Mouse (Mus musculus) kidney, adult 2 months (tissue): ENCODE data around the gene Tmem101. TPM values are rescaled to one million over a fixed set of nuclear protein-coding genes. Genes with fewer than 3 reads are reported as not detected.
A peak's percentile ranks its signal among the peaks of the same experiment; 100 is the strongest.

Source experiments
- DNase-seq: peaks from one replicate; pipeline ENCODE4 v3.0.0; 2021
- H3K27ac ChIP-seq: fragments of 200-500 bp; 2 replicates; pipeline ENCODE4 v1.5.1; 2012; ENCODE audit warnings: low read depth, low read length, control low read depth, inconsistent platforms; ENCODE audit not compliant: insufficient read depth
- H3K27me3 ChIP-seq: fragments of 200-500 bp; replicated peaks from 2 replicates; pipeline ENCODE4 v1.6.1; 2012; ENCODE audit warnings: mild to moderate bottlenecking, moderate library complexity, low read length, inconsistent platforms; ENCODE audit not compliant: control insufficient read depth, insufficient read depth
- H3K36me3 ChIP-seq: fragments of 200-500 bp; 2 replicates; pipeline ENCODE4 v1.6.1; 2012; ENCODE audit warnings: mild to moderate bottlenecking, moderate library complexity, low read length, inconsistent platforms; ENCODE audit not compliant: control insufficient read depth, insufficient read depth
- H3K4me1 ChIP-seq: fragments of 200-500 bp; 2 replicates; pipeline ENCODE4 v1.6.1; 2011; ENCODE audit warnings: low read length; ENCODE audit not compliant: control insufficient read depth, insufficient read depth
- H3K4me3 ChIP-seq: fragments of 200-500 bp; 2 replicates; pipeline ENCODE4 v1.5.1; 2011; ENCODE audit warnings: mild to moderate bottlenecking, low read depth, low read length, control low read depth; ENCODE audit not compliant: insufficient read depth
- CTCF ChIP-seq: fragments of 200-500 bp; conservative IDR thresholded peaks from 2 replicates; pipeline ENCODE4 v1.5.1; 2011; ENCODE audit warnings: low read depth, mild to moderate bottlenecking, control low read depth, low read length, moderate library complexity, mixed read lengths; ENCODE audit not compliant: insufficient read depth, insufficient read length
- POLR2A ChIP-seq: fragments of 200-500 bp; IDR thresholded peaks from one replicate; pipeline ENCODE4 v1.6.1; 2011; ENCODE audit warnings: low read depth, low read length, control low read depth
- WGBS: fragments of 180-500 bp; shearing (Covaris S2); methylation state at CpG from one replicate; pipeline ENCODE4 v1.1.7; 2018; 5-methylcytosine and 5-hydroxymethylcytosine counted together
- polyA plus RNA-seq: library from polyadenylated mRNA; depleted of rRNA; stranded (reverse); fragments of >200 nt; gene quantifications from 2 replicates; pipeline ENCODE4 v1.2.3, GENCODE M21; 2012

The Tmem101 gene
- polyA plus RNA-seq, 1 experiment, result 18.3 TPM

DNA sequence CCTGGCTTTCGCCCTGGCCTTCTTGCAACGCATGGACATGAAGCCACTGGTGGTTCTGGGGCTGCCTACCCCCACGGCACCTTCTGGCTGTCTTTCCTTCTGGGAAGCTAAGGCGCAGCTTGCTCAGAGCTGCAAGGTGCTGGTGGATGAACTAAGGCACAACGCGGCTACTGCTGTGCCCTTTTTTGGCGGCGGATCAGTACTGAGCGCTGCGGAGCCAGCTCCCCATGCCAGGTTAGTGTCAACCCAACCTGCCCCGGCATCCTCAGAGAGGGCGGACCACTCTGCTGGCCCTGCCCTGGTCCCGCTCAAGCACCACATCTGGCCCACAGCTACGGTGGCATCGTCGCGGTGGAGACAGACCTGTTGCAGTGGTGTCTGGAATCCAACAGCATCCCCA lies 9.7 kb downstream of the Tmem101 start:
- no peak overlapping the region for H3K4me3 ChIP-seq
- no peak overlapping the region for H3K27ac ChIP-seq
- TF ChIP-seq POLR2A (no peak), CTCF (no peak)
- 15% methylated on average over 17 of the region's 17 CpGs for WGBS
- H3K4me1 ChIP-seq, result 0 out of 2 replicates have a peak, but pooled peaks cover 5% of the 10 kb centered on the region
- H3K27me3 ChIP-seq, result no peaks in the 10 kb centered on the region; the same call in 1 of the 2 replicates
- no peak for DNase-seq
- H3K36me3 ChIP-seq, result no peaks in the 10 kb centered on the region

GRCm38 (mm10) chr11:102146005-102146404 lies 10.2 kb downstream of the Tmem101 start:
- Histone ChIP-seq H3K27ac (no peak overlapping the region), H3K4me1 (0 out of 2 replicates have a peak, but pooled peaks cover 5% of the 10 kb centered on the region), H3K27me3 (no peaks in the 10 kb centered on the region; the same call in 1 of the 2 replicates), H3K36me3 (no peaks in the 10 kb centered on the region), H3K4me3 (0 out of 2 replicates have a peak overlapping the region, but pooled peaks have one; percentile 5)
- 10% methylated on average over 16 of the region's 16 CpGs for WGBS
- peak; percentile 35 for DNase-seq
- no peak for TF ChIP-seq CTCF
- no peak for TF ChIP-seq POLR2A

DNA sequence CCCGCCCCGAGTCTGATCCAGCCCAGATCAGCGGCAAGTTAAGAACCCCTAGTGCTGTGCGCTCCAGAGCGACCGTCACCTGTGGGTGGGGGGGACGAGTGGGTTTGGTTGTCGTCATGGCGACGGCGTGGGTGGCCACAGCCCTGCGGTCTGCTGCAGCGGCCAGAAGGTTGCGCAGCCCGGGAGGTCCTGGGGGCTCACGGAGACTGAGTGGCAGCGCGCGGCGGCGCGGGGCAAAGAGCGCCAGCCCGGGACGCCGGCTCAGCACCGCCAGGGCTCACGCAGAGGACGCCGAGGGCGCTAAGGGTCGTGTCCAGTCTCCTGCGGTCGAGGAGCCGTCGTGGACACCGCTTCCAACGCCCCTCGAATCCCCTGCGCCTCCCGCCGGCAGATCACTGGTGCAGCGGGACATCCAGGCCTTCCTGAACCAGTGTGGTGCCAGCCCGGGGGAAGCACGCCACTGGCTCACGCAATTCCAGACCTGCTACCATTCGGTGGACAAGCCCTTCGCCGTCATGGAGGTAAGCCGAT lies 10.7 kb downstream of the Tmem101 start, which contains the start of gene Nags:
Gene Nags, plus strand, starts transcription at position 43 of the 531 bp plus-strand sequence.
- 0 out of 2 replicates have a peak, but pooled peaks cover 5% of the 10 kb centered on the region for H3K4me1 ChIP-seq
- 6% methylated on average over 49 of the region's 50 CpGs for WGBS
- no peak for TF ChIP-seq POLR2A
- no peak for TF ChIP-seq CTCF
- no peak within 1 kb of the TSS for H3K27ac ChIP-seq
- no peaks in the 10 kb centered on the region for H3K36me3 ChIP-seq
- no peaks in the 10 kb centered on the region; the same call in 1 of the 2 replicates for H3K27me3 ChIP-seq
- DNase-seq, result no peak
- H3K4me3 ChIP-seq, result peak within 1 kb of the TSS; percentile 5; the same call in 1 of the 2 replicates

DNA sequence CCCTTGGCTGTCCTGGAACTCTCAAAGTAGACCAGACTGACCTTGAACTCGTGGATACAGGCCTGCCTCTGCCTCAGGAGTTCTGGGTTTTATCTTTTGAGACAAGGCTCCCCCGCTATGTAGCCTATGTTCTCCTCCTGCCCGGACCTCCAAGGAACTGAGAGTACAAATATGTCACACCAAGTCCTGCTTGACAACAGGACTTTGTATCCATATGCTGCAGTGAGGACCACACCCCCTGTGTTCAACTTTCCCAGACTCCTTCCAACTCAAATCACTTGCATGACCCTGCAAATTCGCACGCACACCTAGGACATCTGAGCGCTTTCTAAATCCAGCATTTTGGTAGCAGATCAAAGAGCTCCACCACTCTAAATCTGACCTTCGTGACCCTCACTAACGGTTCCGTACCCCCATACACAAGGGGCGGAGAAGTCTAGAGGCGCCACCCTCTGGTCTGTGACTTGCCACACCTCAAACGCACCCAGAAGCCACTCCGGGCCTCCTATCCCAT lies 11.2 kb downstream of the Tmem101 start:
- WGBS, result 41% methylated on average over 13 of the region's 13 CpGs
- no peaks in the 10 kb centered on the region for H3K36me3 ChIP-seq
- H3K4me3 ChIP-seq, result no peak overlapping the region
- no peak for DNase-seq
- TF ChIP-seq POLR2A (no peak), CTCF (no peak)
- H3K27me3 ChIP-seq, result no peaks in the 10 kb centered on the region; the same call in 1 of the 2 replicates
- H3K27ac ChIP-seq, result no peak overlapping the region
- 0 out of 2 replicates have a peak, but pooled peaks cover 5% of the 10 kb centered on the region for H3K4me1 ChIP-seq

GRCm38 (mm10) chr11:102142355-102142754 lies 13.8 kb downstream of the Tmem101 start:
- no peak for TF ChIP-seq POLR2A
- no peak for TF ChIP-seq CTCF
- 47% methylated on average over 7 of the region's 7 CpGs for WGBS
- no peaks in the 10 kb centered on the region for H3K36me3 ChIP-seq
- peak; percentile 64 for DNase-seq
- no peaks in the 10 kb centered on the region; the same call in 1 of the 2 replicates for H3K27me3 ChIP-seq
- 0 out of 2 replicates have a peak, but pooled peaks cover 5% of the 10 kb centered on the region for H3K4me1 ChIP-seq
- no peak overlapping the region for H3K4me3 ChIP-seq
- H3K27ac ChIP-seq, result no peak overlapping the region

DNA sequence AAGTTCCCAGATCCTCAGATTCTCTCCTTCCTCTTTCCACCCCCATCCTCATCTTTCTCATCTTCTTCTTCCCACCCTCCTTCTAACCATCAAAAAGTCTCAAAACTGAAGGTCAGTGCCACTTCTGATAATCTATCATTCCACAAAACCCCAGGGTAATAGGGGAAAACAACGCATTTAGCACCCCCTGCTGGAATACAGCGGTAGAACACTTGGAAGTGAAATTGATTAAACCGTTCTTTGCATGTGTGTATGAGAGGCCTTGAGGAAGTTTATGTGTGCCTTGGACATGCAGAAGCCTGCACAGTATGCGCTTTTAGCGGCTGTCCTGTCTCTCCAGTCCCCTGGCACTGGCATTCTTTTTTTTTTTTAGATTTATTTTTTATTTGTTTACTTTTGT lies 15.7 kb downstream of the Tmem101 start:
- Histone ChIP-seq H3K36me3 (no peaks in the 10 kb centered on the region), H3K27me3 (no peaks in the 10 kb centered on the region; the same call in 1 of the 2 replicates), H3K27ac (no peak overlapping the region), H3K4me1 (no peaks in the 10 kb centered on the region), H3K4me3 (no peak overlapping the region)
- 2% methylated on average over 5 of the region's 5 CpGs for WGBS
- TF ChIP-seq CTCF, result peak; percentile 36
- no peak for TF ChIP-seq POLR2A
- peak; percentile 69 for DNase-seq

DNA sequence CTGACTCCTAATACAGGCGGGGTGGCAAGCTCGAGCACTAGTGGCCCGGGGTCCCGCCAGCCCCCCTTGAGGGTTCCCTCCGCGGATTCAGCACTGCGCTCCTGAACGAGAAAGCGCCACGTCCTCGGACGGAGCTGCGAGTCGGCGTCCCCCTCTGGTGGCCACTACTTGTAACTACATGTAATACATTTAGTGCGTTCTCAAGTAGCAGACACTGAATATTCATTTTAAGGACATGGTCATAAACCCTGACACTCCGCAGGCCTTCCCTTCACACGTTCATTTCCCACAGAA lies 17.8 kb downstream of the Tmem101 start:
- no peaks in the 10 kb centered on the region for H3K4me1 ChIP-seq
- H3K36me3 ChIP-seq, result no peaks in the 10 kb centered on the region
- no peaks in the 10 kb centered on the region for H3K27me3 ChIP-seq
- no peak overlapping the region for H3K4me3 ChIP-seq
- DNase-seq, result peak; percentile 65
- 1% methylated on average over 18 of the region's 18 CpGs for WGBS
- no peak overlapping the region for H3K27ac ChIP-seq
- TF ChIP-seq POLR2A (no peak), CTCF (peak; percentile 91)
